Mouse (Mus musculus) cerebellum, adult 11 months (tissue): ENCODE measurements around the gene Ddx23.

Experiments used
- DNase-seq: peaks from one replicate; pipeline ENCODE4 v3.0.0; 2022

Ddx23 gene

DNA sequence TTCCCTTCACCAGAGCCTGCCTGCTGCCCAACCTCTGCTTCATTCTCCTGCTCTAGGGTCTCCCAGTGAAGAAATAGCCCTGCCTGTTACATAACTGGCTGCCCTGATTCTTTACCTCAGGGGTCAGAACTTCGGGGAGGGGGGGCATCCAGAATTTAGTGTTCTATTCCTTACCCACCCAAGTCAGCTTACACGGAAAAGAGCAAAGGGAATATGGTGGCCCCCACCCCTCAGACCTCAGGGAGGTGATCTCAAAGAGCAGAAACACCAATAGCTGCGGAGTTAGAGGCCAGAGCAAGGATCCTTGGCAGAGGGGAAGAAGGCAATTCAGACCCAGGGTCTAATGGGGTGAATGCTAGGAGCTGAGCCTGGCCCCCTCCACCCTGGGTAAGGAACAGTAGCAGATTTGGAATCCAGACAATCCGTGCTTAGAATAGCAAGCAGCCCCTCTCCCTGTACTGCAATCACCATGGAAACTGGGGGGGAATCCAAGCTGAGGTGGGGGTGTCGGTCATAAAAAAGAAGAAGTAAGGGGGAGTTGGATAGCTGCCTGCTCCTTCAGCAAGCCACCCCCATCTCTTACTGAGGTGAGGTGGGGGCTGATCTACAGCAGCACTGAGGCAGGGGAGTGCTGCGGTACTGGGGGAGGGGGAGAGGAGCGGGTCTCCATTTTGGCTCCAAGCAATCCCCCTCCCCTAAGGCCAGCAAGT, 11.7 kb upstream of the Ddx23 start:
- no peak for DNase-seq

DNA sequence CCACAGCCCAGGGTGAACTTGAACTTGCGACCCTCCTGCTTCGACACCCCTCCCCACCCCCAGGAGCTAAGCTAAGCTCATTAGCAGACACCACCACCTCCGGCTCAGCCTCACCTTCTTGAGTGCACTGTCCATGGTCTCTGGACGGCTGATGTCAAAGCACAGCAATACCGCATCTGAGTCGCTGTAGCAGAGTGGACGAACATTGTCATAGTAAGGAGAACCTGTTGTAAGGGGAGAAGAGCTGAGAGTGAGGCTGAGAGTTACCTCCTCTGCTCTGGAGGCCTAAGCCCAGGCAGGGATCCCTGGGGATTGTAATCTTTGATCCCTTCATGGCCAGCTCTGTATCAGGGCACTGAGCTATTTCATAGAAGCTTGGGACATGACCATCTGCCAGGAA, 11.0 kb upstream of the Ddx23 start:
- DNase-seq: no peak

DNA sequence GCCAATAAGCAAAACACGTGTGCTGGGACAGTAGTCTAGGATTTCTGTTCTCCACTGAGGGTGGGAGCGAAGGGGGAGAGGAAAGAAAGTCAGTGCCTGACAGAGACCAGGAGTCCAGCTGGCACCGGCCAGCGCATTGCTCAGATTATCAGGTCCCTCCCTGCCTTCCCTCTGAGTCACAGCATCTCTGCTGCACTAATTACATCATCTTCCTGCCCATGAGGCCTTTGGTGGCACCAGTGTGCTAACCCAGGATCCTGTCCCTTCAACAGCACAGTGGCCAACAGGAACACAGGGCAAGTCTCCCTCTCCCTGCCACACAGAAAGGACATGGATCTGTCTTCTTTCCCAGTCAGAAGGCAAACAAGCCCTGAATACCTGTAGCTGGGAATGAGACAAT, 9.9 kb upstream of the Ddx23 start:
- no peak for DNase-seq

DNA sequence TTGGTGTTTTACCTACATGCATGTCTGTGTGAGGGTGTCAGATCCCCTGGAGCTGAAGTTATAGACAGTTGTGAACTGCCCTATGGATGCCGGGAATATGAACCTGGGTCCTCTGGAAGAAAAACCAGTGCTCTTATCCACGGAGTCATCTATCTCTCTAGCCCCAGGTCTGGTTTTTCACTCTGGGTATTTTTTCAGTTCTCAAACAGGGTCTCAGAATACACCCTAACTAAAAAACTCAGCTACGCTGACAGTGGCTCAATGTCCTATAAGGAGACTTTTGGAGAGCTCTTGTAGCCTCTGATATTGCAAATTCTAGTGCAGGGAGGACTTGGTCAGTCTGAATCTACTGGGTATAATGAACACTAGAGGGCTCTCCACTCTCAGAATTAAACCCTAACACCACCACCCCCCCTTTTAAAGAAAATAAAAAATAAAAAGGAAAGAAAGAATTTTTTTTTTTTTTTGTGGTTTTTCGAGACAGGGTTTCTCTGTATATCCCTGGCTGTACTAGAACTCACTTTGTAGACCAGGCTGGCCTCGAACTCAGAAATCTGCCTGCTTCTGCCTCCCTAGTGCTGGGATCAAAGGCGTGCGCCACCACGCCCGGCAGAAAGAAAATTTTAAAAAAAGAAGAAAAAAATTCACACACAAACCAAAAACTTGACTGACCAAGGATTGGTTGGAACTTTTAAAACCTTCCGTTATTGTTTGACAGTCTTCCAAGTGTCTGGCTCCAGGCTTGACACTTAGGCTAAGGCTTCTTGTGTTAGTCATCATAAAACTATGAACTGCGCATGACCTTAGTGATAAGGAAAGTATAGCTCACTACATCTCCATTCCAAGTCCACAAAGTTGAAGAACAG, 1.6 kb upstream of the Ddx23 start:
- DNase-seq: no peak

DNA sequence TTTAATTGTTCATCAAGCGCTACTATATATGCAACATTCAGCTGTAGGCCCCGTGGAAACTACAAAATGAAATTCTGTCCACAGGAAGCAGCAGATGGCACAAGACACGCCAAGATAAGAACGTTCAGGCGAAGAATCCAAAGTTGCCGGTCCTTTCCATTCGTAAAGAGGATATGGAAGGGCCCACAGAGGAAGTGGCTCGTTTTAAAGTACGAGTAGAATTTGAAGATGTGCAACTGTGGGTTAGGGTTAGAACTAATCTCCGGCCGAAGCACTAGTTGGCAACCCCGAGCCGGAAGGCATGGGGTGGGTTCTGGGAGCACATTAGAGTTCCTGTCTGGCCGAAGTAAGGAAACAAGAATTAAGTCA, 512 bp downstream of the Ddx23 start:
- DNase-seq: no peak

- no peak for DNase-seq
These were observed 5.5 kb downstream of the Ddx23 start for GRCm38 (mm10) chr15:98656982-98657751.

- no peak for DNase-seq
These were observed 10.5 kb downstream of the Ddx23 start for GRCm38 (mm10) chr15:98652174-98652573.

DNA sequence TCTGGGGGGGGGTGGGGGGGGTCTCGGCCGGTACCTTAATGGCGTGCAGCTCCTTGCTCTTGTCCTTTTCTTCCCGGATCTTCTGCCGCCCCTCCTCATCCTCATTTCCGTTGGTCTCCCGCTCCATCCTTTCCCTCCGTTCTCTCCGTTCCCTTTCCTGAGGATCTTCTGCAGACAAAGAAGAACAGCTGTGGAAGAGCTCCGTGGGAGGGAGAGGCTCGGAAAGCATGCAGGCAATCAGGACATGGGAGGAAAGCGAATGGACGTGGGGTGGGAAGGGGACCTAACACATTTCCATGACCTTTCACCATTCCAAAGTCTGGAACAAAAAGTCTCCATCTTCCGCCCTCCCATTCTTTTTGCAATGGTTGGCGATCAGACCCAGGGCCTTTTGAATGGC, 11.3 kb downstream of the Ddx23 start:
- no peak for DNase-seq

DNA sequence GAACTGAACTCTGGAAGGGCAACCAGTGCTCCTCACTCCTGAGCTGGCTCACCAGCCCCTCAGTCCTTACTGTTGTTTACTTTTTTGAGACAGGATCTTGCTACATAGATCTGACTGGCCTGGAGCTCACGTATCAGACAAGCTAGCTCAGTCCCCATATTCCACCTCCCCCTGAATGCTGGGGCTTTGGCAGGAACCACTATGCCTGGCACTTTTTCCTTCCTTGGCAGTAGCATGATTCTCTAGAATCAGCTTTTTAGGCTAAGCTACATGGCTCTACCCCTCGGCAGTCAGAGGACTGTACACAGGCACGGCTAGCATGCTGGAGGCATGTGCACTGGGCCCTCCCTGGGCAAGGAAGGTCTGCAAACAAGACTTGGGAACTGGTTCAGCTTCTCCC, 14.6 kb downstream of the Ddx23 start:
- no peak for DNase-seq

- no peak for DNase-seq
These were observed 15.4 kb downstream of the Ddx23 start for GRCm38 (mm10) chr15:98647308-98647707.

- DNase-seq: no peak
These were observed 16.0 kb downstream of the Ddx23 start for GRCm38 (mm10) chr15:98646737-98647136.

DNA sequence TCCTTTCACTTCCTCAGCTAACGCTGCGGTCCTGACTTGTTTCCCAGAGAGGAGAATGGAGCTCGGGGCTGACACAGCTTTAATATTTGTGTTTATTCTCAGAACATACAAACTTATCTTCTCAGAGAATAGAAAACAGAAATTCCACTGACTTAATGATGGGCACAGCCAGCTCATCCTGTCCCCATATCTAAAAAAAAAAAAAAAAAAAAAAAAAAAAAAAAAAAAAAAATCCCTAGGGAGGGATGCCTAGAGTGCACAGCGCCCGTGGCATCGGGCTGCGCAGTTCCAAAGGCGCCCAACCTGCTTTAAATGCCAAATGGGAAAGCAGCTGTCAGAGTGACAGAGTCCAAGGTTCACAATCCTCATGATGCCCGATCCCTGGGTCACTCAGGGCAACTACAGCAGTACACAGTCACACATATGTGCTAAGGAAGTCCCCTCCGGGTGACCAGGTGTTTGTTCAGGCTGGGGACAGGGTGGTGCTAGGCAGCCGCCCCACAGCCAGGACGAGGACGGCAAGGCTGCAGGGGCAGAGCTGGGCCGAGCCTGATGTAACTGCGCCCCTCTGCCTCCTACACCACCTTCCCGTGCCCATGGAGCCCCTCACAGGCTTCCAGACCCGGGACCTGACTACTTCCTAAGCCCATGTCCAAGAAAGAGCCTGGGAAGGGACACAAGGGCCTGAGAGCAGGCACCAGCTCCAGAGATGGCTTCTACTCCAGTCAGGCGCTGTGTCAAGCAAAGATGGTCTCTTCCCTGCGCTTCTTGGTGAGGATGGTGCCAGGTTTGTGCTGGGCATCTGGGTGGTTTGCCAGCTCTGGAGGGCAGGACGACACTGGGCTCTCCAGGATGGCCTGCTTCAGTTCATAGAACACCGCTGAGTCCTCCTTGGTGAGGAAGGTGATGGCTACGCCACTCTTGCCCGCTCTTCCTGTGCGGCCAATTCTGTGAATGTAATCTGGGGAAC, 17.4 kb downstream of the Ddx23 start:
- DNase-seq: no peak

DNA sequence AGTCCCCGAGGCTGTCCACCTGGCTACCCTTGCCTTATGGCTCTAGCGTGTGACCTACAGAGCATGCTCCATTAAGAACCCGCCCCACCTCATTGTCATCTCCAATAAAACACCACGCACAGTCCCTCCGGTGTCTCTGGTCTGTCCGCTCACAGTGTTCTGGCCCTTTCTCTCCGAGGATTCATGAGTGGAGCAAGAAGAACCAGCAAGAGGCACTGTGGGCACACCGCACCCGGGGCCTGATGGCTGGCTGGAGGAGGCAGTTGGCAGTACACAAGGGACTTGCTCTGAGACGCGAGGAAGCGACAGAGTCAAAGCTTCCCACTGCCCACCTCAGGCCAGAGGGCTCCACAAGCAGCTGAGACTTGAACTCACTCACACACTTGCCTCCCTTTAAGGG, 18.3 kb downstream of the Ddx23 start:
- no peak for DNase-seq

- DNase-seq: no peak
These were observed 22.5 kb downstream of the Ddx23 start for GRCm38 (mm10) chr15:98640157-98640556.

GRCm38 (mm10) chr15:98637155-98637554, 25.5 kb downstream of the Ddx23 start:
- DNase-seq: no peak

DNA sequence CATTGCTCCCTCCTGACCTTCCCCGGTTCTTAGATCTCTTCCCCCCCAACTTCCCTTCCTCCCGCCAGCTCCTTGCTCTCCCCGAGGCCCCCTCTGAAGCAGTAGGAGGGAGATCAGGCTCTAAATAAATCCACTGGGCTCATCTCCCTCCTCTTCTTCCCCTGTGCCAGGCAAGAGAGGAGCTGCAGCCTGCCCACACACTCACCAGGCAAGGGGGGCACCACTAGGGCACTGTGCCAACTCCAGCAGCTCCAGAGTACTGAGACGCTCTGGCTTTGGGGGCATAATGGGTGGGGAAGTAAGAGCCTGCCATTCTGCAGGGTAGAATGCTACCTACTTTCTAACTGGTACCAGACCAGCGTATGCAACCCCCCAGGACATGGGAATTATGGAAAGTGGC, 26.2 kb downstream of the Ddx23 start:
- no peak for DNase-seq

DNA sequence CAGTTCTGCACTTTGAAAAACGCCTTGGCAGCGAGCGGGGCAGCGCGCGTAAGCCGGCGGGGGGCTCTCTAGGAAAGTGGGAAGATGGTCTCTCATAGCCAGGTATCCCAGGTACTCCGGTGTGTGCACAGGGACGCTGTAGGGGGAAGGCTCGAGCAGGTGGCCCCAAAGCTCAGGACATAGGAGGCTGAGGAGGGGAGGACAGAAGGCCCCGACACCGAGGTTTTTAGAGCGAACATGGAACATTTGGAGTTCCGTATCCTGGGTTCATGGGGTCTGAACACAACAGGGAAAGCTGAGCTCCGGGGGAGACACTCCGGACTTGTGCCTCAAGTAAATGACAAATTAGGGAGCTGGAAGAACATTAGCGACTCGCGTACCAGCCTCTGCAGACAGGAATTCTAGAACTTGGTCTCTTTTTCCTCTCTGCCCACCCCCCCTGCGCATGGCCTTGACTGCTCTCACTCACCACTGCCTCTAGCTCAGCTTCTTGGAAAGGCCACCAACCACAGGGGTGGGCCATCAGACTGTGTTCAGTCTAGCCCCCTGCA, 27.3 kb downstream of the Ddx23 start:
- no peak for DNase-seq

DNA sequence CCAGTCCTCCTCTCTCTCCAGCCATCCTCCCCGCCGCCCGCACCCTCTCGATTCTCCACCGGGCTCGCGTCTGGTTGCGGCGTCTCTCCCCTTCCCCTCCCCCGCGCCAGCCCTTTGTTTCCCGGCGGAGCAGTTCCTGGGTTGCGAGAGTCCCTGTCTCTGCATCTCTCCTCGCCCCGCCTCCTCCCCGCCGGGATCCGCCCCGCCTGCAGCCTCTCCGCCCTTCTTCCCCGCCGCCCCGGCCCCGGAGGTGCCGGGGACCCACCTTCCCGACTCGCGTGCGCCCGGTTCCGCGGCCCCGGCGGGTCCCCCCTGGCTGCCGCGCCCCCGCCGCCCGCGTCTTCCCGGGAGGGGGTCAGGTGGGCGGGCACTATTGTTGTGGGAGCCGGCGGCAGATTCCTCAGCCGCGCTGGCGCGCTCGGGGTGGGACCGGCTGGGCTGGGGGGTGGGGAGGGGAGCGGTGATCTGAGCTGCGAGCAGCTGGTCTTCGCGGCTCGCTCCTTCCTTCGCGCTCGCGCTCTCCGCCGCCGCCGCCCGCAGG, 28.1 kb downstream of the Ddx23 start:
- DNase-seq: peak; percentile 73

DNA sequence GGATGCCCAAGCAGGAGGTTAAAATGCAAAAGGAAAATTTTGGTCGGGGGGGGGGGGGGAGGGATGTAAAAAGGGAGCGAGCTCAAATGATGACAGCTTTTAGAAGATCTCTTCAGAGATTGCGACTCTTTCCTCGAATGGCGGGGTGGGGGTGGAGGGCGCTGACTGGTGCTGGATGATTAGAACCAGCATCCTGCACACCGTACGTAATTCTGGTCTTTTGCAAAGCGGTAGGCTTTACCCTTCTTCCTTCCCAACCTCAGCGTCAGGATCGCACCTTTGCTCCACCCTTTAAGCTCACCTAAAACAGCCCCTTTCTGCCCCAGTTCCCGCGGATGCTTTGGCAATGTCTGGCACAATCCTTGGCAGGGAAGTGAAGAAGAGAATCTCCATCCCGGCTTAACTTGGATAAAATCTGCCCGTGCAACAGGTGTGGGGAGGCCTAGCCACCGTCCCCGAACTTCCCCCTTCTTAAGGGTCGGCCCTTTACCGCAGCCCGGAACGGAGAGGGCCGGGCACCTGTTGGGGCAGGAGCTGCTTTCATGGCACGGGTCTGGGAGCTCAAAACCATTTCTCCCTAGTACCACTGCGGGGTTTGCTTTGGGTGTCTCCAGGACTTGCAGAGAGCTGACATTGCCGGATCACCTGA, 28.7 kb downstream of the Ddx23 start:
- DNase-seq: no peak

GRCm38 (mm10) chr15:98632921-98633320, 29.8 kb downstream of the Ddx23 start:
- no peak for DNase-seq

DNA sequence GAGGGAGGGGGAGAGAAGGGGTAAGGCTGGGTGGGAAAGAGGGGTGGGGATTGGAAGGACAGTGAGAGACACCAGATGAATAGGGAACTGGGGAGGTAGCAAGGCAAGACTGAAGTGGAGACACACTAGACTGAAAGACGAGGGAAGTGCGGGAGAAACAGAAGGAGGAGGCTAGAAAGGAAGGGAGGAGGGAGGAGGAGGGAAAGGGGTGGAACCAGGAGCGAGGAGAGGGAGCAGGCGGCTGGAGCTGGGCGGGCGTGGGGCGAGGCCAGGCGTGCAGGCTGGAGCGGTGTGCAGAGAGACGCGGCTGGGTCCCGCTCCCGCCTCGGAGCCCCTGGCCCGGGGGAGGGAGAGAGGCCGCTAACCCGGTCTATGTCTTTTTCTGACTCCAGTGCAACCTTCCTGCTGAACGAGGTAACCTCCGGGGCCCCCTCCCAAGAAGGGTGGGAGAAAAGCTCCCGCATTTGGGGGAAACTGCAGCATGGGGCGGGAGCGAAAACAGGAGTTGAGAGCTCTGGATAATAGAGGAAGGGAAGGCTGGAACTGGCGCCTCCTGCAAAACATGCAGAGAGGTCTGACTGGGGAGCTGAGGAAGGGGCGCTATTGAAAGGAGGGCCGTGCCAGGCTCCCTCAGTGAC, 30.5 kb downstream of the Ddx23 start:
- DNase-seq: no peak
